Mouse (Mus musculus): Measurements from ENCODE around the gene Senp7.
"Not testable (repeated sequence)": the region's sequence is repeated elsewhere in the genome, so short reads cannot be mapped to it uniquely, and the experiment has no call there.

Senp7 gene

GRCm38 (mm10) chr16:56048038-56048437 is at the start of gene Senp7:
Gene Senp7, plus strand, starts transcription at chr16:56048338.
- DNase-seq, result not testable (repeated sequence)

GRCm38 (mm10) chr16:56006798-56007197 is 41.3 kb upstream of the Senp7 start:
- no peak for DNase-seq

DNA sequence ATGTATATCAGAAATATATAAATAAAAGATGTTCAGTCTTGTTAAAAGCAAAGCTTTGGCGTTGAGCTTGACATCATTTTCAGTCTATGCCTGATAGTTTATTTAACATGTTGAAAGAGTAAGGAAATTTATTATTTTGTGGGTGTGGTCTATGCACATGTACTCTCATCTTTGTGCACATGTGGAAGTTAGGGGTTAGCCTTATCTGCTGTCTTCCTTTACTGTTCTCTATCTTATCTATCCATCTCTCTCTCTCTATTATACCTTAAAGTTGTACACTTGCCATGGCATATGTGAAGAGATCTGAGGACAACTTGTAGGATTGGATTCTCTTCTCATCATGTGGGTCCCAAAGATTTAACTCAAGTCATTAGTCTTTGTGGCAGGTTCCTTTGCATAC is 39.3 kb upstream of the Senp7 start:
- no peak for DNase-seq

- DNase-seq, result no peak
These were observed 35.1 kb upstream of the Senp7 start for GRCm38 (mm10) chr16:56012789-56013743.

- DNase-seq, result no peak
These were observed 34.1 kb upstream of the Senp7 start for GRCm38 (mm10) chr16:56014076-56014475.

DNA sequence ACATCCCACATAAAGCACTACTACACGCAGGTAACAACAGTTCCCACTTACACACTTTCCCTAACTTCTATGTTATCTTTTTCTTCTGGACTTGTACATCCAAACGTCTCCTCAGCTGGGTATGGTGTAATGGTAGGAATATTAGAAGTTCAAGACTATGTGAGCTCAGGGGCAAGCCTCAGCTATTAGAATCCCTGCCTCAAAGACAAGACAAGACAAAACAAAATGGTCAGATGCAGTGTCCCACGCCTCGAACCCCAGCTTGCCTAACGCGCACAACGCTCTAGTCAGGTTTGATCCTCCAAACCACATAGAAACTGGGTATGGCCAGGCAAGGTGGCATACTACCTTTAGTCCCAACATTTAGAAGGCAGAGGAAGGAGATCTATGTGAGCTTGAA is 28.5 kb upstream of the Senp7 start:
- DNase-seq, result no peak

DNA sequence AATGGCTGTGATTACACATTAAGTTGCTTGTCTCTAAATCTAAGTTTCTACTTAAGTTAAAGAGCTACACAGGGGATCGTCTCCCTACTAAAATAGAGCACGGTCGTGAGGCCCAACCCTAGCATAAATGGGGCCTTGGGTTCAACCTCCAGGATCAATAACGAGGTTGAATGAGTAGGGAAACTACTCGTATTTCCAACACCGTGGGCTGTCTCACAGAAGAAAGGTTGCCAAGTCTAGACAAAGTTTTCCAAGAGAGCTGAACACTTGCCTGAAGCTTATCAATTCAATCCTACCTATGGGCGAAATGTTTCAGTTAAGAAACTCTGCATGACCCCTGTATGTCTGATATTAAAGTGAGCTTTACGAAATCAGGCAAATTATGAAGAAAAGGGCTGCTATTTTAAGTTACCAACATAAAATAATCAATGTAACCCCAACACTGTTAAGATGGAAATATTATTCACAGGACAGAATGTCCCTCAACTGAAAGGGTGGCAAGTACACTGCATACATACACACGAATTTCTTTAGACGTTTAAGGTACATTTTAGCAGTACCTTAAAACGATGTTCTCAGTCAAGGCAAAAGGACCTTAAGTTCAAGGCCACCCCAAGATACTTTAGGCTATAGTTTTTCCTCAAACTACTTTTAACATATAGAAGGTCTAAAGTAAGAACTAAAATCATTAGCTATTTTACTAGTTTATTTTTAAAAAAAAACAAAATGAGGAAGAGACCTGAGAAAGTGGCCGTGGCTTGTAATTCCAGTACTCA is 20.1 kb upstream of the Senp7 start:
- no peak for DNase-seq

DNA sequence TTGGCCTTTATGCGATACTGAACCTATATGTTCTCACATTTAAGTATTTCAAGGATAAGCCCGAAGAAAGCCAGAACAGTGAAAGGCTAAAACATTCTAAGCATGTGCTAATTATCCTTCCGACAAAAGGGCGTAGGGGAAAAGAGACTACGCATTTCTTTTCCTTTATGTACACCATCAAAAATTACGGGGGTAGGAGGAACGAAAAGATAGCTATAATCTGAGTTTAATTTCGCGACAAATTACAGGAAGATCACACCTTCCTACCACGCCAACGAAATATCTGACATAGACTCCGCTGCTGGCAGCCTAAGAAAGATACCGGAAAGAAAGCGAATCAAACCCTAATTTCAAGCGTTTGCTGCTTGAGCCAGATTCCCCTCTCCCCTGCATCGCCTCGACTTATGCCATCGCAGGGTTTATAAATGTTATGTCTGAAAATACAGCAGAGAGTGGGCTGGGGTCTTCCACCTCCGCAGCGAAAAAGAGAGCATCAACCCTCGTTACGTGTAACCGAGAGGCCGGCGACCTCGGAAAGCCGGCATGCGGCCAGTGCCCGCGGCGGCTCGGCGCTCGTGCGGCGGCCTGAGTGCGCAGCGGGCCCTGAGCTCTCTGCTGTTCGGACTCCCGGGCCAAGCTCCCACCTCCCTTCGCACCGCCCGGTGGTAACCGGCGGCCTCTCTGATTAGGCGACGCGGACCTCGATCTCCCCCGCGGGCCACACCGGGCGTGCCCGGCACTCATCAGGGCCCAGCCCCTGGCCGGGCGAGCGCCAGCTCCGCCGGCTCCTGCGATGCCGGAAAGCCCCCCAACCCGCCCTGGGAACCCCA is 19.2 kb upstream of the Senp7 start:
- DNase-seq, result no peak

- DNase-seq, result peak; percentile 97
These were observed 18.5 kb upstream of the Senp7 start, which contains the start of gene Pcnp for GRCm38 (mm10) chr16:56029661-56030082. Gene Pcnp, minus strand, starts transcription at chr16:56029739.

DNA sequence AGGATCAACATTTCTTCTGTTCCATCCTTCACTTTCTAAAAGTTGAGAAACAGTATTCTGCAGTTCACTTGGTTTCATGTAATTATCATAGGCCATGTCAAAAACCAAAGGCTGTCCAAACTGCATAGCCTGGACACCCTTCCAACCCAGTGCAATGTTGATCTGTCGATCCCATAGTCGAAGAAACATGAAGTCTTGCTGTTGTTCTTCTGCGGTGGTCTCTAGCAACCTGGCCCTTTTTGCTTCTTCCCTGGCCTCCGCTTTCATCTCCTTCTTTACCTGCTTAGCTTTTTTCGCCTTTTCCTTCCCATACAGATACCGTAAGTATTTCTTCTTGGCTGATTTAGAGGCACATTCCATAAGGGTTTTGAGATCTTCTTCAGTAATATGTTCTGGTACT is 13.6 kb upstream of the Senp7 start:
- no peak for DNase-seq

- no peak for DNase-seq
These were observed 11.6 kb upstream of the Senp7 start for GRCm38 (mm10) chr16:56036501-56036900.

- peak; percentile 92 for DNase-seq
These were observed 10.8 kb upstream of the Senp7 start, which contains the start of gene Trmt10c for GRCm38 (mm10) chr16:56037138-56038010. Gene Trmt10c, minus strand, starts transcription at chr16:56037819.

DNA sequence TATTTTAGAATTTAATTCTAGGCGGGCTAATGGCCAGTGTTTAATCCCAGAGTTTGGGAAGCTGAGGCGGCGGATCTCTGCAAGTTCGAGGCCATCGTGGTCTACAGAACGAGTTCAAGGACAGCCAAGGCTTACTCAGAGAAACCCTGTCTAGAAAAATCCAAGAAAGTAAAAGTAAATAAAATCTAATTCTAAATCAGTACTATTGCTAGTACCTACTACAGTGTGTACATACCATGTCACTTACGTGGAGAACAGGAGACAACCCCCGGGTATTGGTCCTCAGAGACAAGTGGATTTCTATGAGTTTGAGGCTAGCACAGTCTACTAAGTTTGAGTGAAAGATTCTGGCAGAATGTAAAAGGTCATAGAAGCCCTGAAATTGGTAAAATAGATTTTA is 10.0 kb upstream of the Senp7 start:
- DNase-seq, result no peak

GRCm38 (mm10) chr16:56055911-56056310 is 7.8 kb downstream of the Senp7 start:
- no peak for DNase-seq

GRCm38 (mm10) chr16:56056944-56057590 is 8.9 kb downstream of the Senp7 start:
- DNase-seq, result no peak

DNA sequence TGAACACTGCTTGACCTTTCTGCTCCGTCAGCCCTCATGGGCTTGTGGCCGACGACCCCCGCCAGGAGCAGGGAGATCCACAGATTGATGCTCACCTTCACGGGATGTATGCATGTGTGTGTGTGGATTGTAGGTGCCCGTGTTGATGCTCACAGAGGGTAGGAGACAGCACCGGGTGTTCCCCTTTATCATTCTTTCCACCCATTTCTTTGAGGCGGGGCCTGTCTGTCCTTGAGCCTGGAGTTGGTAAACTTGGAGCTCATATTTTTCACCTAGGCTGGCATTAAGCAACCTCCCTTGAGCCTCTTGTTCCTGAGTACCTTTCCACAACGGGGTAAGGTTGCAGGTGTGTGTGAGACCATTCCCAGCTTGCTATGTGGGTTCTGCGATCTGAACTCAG is 10.0 kb downstream of the Senp7 start:
- DNase-seq, result no peak

GRCm38 (mm10) chr16:56061995-56062594 is 14.0 kb downstream of the Senp7 start:
- no peak for DNase-seq

DNA sequence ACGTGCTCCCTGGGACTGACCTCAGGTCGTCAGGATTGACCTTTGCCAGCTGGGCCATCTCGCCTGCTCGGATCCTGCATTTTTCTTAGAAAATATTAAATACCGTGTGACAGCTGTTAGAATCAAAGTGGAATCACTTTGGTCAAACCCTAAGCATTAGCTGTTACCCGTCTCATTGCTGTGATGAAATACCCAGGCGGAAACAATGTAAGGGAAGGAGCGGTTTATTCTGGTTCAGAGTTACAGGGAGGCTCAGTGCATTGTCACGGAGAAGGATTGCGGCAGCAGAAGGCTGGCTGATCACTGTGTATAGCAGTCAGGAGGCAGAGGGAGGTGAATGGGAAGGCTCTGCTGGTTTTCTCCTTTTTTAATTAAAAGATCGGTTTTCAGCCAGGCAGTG is 14.8 kb downstream of the Senp7 start:
- no peak for DNase-seq

- DNase-seq, result peak; percentile 67
These were observed 16.3 kb downstream of the Senp7 start for GRCm38 (mm10) chr16:56064334-56064990.

- no peak for DNase-seq
These were observed 18.0 kb downstream of the Senp7 start for GRCm38 (mm10) chr16:56066113-56066512.
